Mouse (Mus musculus) small intestine, adult 2 months (tissue): ENCODE data around the gene Oas3.

ENCODE experiments used
- CTCF ChIP-seq: fragments of 200-500 bp; IDR thresholded peaks from 2 replicates; pipeline ENCODE4 v1.5.1; 2012; ENCODE audit warnings: low read depth, mild to moderate bottlenecking, control low read depth, inconsistent platforms, low read length, moderate library complexity, mixed read lengths; ENCODE audit not compliant: insufficient replicate concordance, insufficient read length; ENCODE audit errors: extremely low read depth
- POLR2A ChIP-seq: fragments of 200-500 bp; IDR thresholded peaks from 2 replicates; pipeline ENCODE4 v1.6.1; 2012; ENCODE audit warnings: low read depth, mild to moderate bottlenecking, control low read depth, inconsistent platforms, low read length, moderate library complexity

- TF ChIP-seq CTCF: no peak
- peak; percentile 75; the same call in 1 of the 2 replicates for TF ChIP-seq POLR2A
These were observed at the start of gene Oas3 for GRCm38 (mm10) chr5:120777478-120777877.
